Comparison of ENCODE assay signal across 8 mouse cellular contexts in genomic region chr3:142496113-142497101, GRCm38 (mm10). TPM values are rescaled to one million over a fixed set of nuclear protein-coding genes. Genes with fewer than 3 reads are reported as not detected.
A peak's percentile ranks its signal among the peaks of the same experiment; 100 is the strongest.
DNase-seq lines count a peak whose midpoint lies in the region; ATAC-seq and TF ChIP-seq lines count a peak whose summit lies in the region.

No protein-coding gene starts in this region.

- H3K4me3 ChIP-seq in midbrain, embryonic 11.5 days (ENCODE audit: low read depth, low read length), result no peak overlapping the region
- H3K4me3 ChIP-seq in midbrain, embryonic 14.5 days (replicated peaks; ENCODE audit: low read depth, low read length), result no peak overlapping the region
- H3K4me3 ChIP-seq in forebrain, postnatal 0 days (ENCODE audit: low read depth, low read length), result 0 out of 2 replicates have a peak overlapping the region, but pooled peaks have one; percentile 5
- peak overlapping the region; percentile 26 for H3K4me3 ChIP-seq in kidney, postnatal 0 days (replicated peaks; ENCODE audit: low read depth, low read length)
- no peak overlapping the region for H3K4me3 ChIP-seq in midbrain, postnatal 0 days (ENCODE audit: low read depth, low read length)

- H3K9me3 ChIP-seq in midbrain, embryonic 11.5 days (ENCODE audit: control insufficient read depth, low read length), result no peaks in the 10 kb centered on the region
- no peaks in the 10 kb centered on the region for H3K9me3 ChIP-seq in midbrain, embryonic 14.5 days (ENCODE audit: control insufficient read depth, low read length)
- no peaks in the 10 kb centered on the region for H3K9me3 ChIP-seq in forebrain, postnatal 0 days (ENCODE audit: low read length)
- no peaks in the 10 kb centered on the region for H3K9me3 ChIP-seq in kidney, postnatal 0 days (replicated peaks; ENCODE audit: low read length)
- no peaks in the 10 kb centered on the region for H3K9me3 ChIP-seq in midbrain, postnatal 0 days (ENCODE audit: low read length)

- no peaks in the 10 kb centered on the region for H3K4me1 ChIP-seq in midbrain, embryonic 11.5 days (ENCODE audit: control insufficient read depth, insufficient read depth, low read length)
- no peaks in the 10 kb centered on the region for H3K4me1 ChIP-seq in midbrain, embryonic 14.5 days (ENCODE audit: control insufficient read depth, insufficient read depth, low read length)
- H3K4me1 ChIP-seq in forebrain, postnatal 0 days (ENCODE audit: insufficient read depth), result no peaks in the 10 kb centered on the region
- no peaks in the 10 kb centered on the region for H3K4me1 ChIP-seq in kidney, postnatal 0 days (replicated peaks; ENCODE audit: insufficient read depth, low read length)
- no peaks in the 10 kb centered on the region for H3K4me1 ChIP-seq in midbrain, postnatal 0 days (ENCODE audit: insufficient read depth, low read length)

- 75% methylated on average over 14 of the region's 14 CpGs for WGBS in midbrain, embryonic 11.5 days
- WGBS in midbrain, embryonic 14.5 days, result 82% methylated on average over 14 of the region's 14 CpGs
- 53% methylated on average over 14 of the region's 14 CpGs for WGBS in forebrain, postnatal 0 days
- 46% methylated on average over 14 of the region's 14 CpGs for WGBS in kidney, postnatal 0 days
- 75% methylated on average over 14 of the region's 14 CpGs for WGBS in midbrain, postnatal 0 days

- no peak for ATAC-seq in midbrain, embryonic 11.5 days (ENCODE audit: low FRiP score)
- no peak for ATAC-seq in midbrain, embryonic 14.5 days (ENCODE audit: low FRiP score, low TSS enrichment)
- no peak for ATAC-seq in forebrain, postnatal 0 days
- ATAC-seq in kidney, postnatal 0 days (replicated peaks; ENCODE audit: low FRiP score, low read depth), result no peak
- ATAC-seq in midbrain, postnatal 0 days (ENCODE audit: low FRiP score), result no peak

- no peak for TF ChIP-seq CTCF in forebrain, postnatal 0 days (IDR thresholded peaks at IDR 0.05; ENCODE audit: low read depth)
- no peak for TF ChIP-seq CTCF in kidney, postnatal 0 days (IDR thresholded peaks at IDR 0.05; ENCODE audit: low read depth)
- no peak for TF ChIP-seq CTCF in midbrain, postnatal 0 days (IDR thresholded peaks at IDR 0.05)

- H3K9ac ChIP-seq in midbrain, embryonic 11.5 days (ENCODE audit: low read length), result no peak overlapping the region
- H3K9ac ChIP-seq in midbrain, embryonic 14.5 days (replicated peaks; ENCODE audit: low read length), result no peak overlapping the region
- H3K9ac ChIP-seq in forebrain, postnatal 0 days, result no peak overlapping the region
- no peak overlapping the region for H3K9ac ChIP-seq in kidney, postnatal 0 days (ENCODE audit: low read depth, low read length)
- H3K9ac ChIP-seq in midbrain, postnatal 0 days (replicated peaks; ENCODE audit: low read length, poor library complexity, severe bottlenecking), result no peak overlapping the region

- intact Hi-C loops in left cerebral cortex, postnatal 10 days (cut with DNase I), result no loop called here

- peak; percentile 69 for DNase-seq in midbrain, embryonic 11.5 days (ENCODE audit: low spot score, missing footprints)
- no peak for DNase-seq in midbrain, embryonic 14.5 days
- DNase-seq in forebrain, postnatal 0 days, result no peak
- peak; percentile 46 for DNase-seq in kidney, postnatal 0 days (ENCODE audit: low spot score)
- no peak for DNase-seq in midbrain, postnatal 0 days (ENCODE audit: low spot score)
- no peak for DNase-seq in ovary, postnatal 36 days (ENCODE audit: low spot score)
- no peak for DNase-seq in left cerebral cortex, postnatal 10 days (ENCODE audit: extremely low spot score in 1 of 2, low spot score in 2 of 2)
- no peak for DNase-seq in embryo, embryonic 10.5 days (ENCODE audit: low spot score)

- H3K36me3 ChIP-seq in midbrain, embryonic 11.5 days (ENCODE audit: control insufficient read depth, insufficient read depth, low read length), result no peaks in the 10 kb centered on the region
- H3K36me3 ChIP-seq in midbrain, embryonic 14.5 days (ENCODE audit: control insufficient read depth, insufficient read depth, low read length), result no peaks in the 10 kb centered on the region
- no peaks in the 10 kb centered on the region for H3K36me3 ChIP-seq in forebrain, postnatal 0 days (ENCODE audit: insufficient read depth)
- H3K36me3 ChIP-seq in kidney, postnatal 0 days (ENCODE audit: insufficient read depth, low read length), result no peaks in the 10 kb centered on the region
- no peaks in the 10 kb centered on the region for H3K36me3 ChIP-seq in midbrain, postnatal 0 days (ENCODE audit: insufficient read depth, low read length)

- no peaks in the 10 kb centered on the region for H3K27me3 ChIP-seq in midbrain, embryonic 11.5 days (ENCODE audit: control insufficient read depth, insufficient read depth, low read length)
- H3K27me3 ChIP-seq in midbrain, embryonic 14.5 days (ENCODE audit: control insufficient read depth, insufficient read depth, low read length), result no peaks in the 10 kb centered on the region
- no peaks in the 10 kb centered on the region for H3K27me3 ChIP-seq in forebrain, postnatal 0 days (ENCODE audit: insufficient read depth, low read length)
- H3K27me3 ChIP-seq in kidney, postnatal 0 days (ENCODE audit: insufficient read depth, low read length), result no peaks in the 10 kb centered on the region
- H3K27me3 ChIP-seq in midbrain, postnatal 0 days (ENCODE audit: insufficient read depth, low read length), result no peaks in the 10 kb centered on the region

- no peak overlapping the region for H3K27ac ChIP-seq in midbrain, embryonic 11.5 days (ENCODE audit: low read depth, low read length)
- no peak overlapping the region for H3K27ac ChIP-seq in midbrain, embryonic 14.5 days (replicated peaks; ENCODE audit: low read depth, low read length)
- no peak overlapping the region for H3K27ac ChIP-seq in forebrain, postnatal 0 days (ENCODE audit: low read depth, low read length)
- 0 out of 2 replicates have a peak overlapping the region, but pooled peaks have one; percentile 27 for H3K27ac ChIP-seq in kidney, postnatal 0 days
- H3K27ac ChIP-seq in midbrain, postnatal 0 days (ENCODE audit: low read depth, low read length), result no peak overlapping the region

- no peak overlapping the region for H3K4me2 ChIP-seq in midbrain, embryonic 11.5 days
- H3K4me2 ChIP-seq in midbrain, embryonic 14.5 days (ENCODE audit: low read length), result no peak overlapping the region
- peak overlapping the region; percentile 27 for H3K4me2 ChIP-seq in forebrain, postnatal 0 days (ENCODE audit: low read depth)
- H3K4me2 ChIP-seq in kidney, postnatal 0 days (ENCODE audit: low read length), result peak overlapping the region; percentile 48
- H3K4me2 ChIP-seq in midbrain, postnatal 0 days (ENCODE audit: low read depth, low read length, poor library complexity, severe bottlenecking), result peak overlapping the region; percentile 32; the same call in 1 of the 2 replicates

RNA-seq across cellular contexts. Expression of gene Gbp5, which starts 2.6 kb away (rescaled TPM):
- polyA plus RNA-seq in midbrain, embryonic 11.5 days (2014; fragmentation: Nextera tagmentation; extraction: Ambion mirVana), result not detected in 2 replicates
- 0.26 TPM in 1 of 2 replicates, not detected in the other for polyA plus RNA-seq in midbrain, embryonic 14.5 days (2014; fragmentation: Nextera tagmentation; extraction: Ambion mirVana)
- total RNA-seq in forebrain, postnatal 0 days (2014; rRNA removed), result 0.29 and 0.85 TPM in 2 replicates
- 0.25 and 0.36 TPM in 2 replicates for polyA plus RNA-seq in forebrain, postnatal 0 days (2015; fragmentation: Nextera tagmentation; extraction: Ambion mirVana)
- polyA plus RNA-seq in kidney, postnatal 0 days (2015; fragmentation: Nextera tagmentation; extraction: Ambion mirVana), result 0.11 and 0.16 TPM in 2 replicates
- 0.19 and 1.0 TPM in 2 replicates for total RNA-seq in midbrain, postnatal 0 days (2014; rRNA removed)
- polyA plus RNA-seq in midbrain, postnatal 0 days (2015; fragmentation: Nextera tagmentation; extraction: Ambion mirVana), result 0.23 and 0.39 TPM in 2 replicates
- total RNA-seq in left cerebral cortex, postnatal 10 days (2021), result 1 to 10 TPM; 1.0 to 1.5 TPM

RNA-seq across cellular contexts. Expression of gene Gbp7, which starts 33.7 kb away (rescaled TPM):
- 1.7 and 1.9 TPM in 2 replicates for polyA plus RNA-seq in midbrain, embryonic 11.5 days (2014; fragmentation: Nextera tagmentation; extraction: Ambion mirVana)
- polyA plus RNA-seq in midbrain, embryonic 14.5 days (2014; fragmentation: Nextera tagmentation; extraction: Ambion mirVana), result 0.78 and 2.9 TPM in 2 replicates
- total RNA-seq in forebrain, postnatal 0 days (2014; rRNA removed), result 1.9 and 3.0 TPM in 2 replicates
- polyA plus RNA-seq in forebrain, postnatal 0 days (2015; fragmentation: Nextera tagmentation; extraction: Ambion mirVana), result 1.4 and 2.5 TPM in 2 replicates
- 6.0 and 7.1 TPM in 2 replicates for polyA plus RNA-seq in kidney, postnatal 0 days (2015; fragmentation: Nextera tagmentation; extraction: Ambion mirVana)
- total RNA-seq in midbrain, postnatal 0 days (2014; rRNA removed), result 2.5 and 2.8 TPM in 2 replicates
- 3.0 and 3.1 TPM in 2 replicates for polyA plus RNA-seq in midbrain, postnatal 0 days (2015; fragmentation: Nextera tagmentation; extraction: Ambion mirVana)
- total RNA-seq in left cerebral cortex, postnatal 10 days (2021), result 1 to 10 TPM; 3.4 to 3.8 TPM

Comparison
In these comparisons a context has a peak if more than half of its experiments do, and no peak if none do; other contexts are left out.
1. DNase-seq: peak in midbrain, embryonic 11.5 days (single experiment) and kidney, postnatal 0 days (single experiment); none in midbrain, embryonic 14.5 days (single experiment), forebrain, postnatal 0 days (single experiment), midbrain, postnatal 0 days (single experiment), ovary, postnatal 36 days (single experiment), left cerebral cortex, postnatal 10 days (0 of 2) and embryo, embryonic 10.5 days (single experiment).
2. H3K4me2 ChIP-seq: peak in forebrain, postnatal 0 days (single experiment), kidney, postnatal 0 days (single experiment) and midbrain, postnatal 0 days (single experiment); none in midbrain, embryonic 11.5 days (single experiment) and midbrain, embryonic 14.5 days (single experiment).
3. H3K4me3 ChIP-seq: peak in forebrain, postnatal 0 days (single experiment) and kidney, postnatal 0 days (single experiment); none in midbrain, embryonic 11.5 days (single experiment), midbrain, embryonic 14.5 days (single experiment) and midbrain, postnatal 0 days (single experiment).